Mouse (Mus musculus) CD4-positive helper T cell, adult 2 months (primary cell): ENCODE data around the gene Slc25a43.

Experiments used
- DNase-seq: peaks from one replicate; pipeline ENCODE4 v3.0.0-alpha.2; 2012; ENCODE audit warnings: low read depth, missing footprints, low spot score

Slc25a43 gene

GRCm38 (mm10) chrX:36743503-36744101, at the start of gene Slc25a43:
Slc25a43 (plus strand) TSS chrX:36743659.
- DNase-seq = no peak

GRCm38 (mm10) chrX:36740124-36740951, 3.1 kb upstream of the Slc25a43 start:
- peak; percentile 32 for DNase-seq

- DNase-seq = no peak
Measured at GRCm38 (mm10) chrX:36741278-36741677, 2.2 kb upstream of the Slc25a43 start.

- DNase-seq = no peak
Measured at GRCm38 (mm10) chrX:36742744-36743143, 715 bp upstream of the Slc25a43 start.

- peak; percentile 49 for DNase-seq
Measured at GRCm38 (mm10) chrX:36744735-36745134, 1.3 kb downstream of the Slc25a43 start.

- DNase-seq = no peak
Measured at GRCm38 (mm10) chrX:36745333-36745732, 1.9 kb downstream of the Slc25a43 start.

DNA sequence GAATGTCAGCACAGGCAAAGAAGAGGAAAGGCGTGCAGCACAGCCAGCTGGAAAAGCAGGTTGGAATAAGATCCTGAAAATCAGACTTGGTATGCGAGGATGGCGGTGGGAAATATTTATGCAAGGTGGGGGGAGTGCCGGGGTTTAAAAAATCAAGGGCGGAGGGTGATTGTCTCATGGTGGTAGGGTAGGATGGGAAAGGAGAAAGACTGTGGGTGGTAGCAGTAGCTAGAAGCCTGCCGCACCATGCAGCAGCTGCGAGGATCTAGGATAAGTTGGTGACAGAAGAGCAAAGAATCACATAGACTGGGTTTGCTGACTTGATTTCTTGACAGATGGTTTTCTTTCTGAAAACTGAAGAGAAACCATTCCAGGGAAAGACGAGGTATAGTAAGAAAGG, 3.3 kb downstream of the Slc25a43 start:
- no peak for DNase-seq

DNA sequence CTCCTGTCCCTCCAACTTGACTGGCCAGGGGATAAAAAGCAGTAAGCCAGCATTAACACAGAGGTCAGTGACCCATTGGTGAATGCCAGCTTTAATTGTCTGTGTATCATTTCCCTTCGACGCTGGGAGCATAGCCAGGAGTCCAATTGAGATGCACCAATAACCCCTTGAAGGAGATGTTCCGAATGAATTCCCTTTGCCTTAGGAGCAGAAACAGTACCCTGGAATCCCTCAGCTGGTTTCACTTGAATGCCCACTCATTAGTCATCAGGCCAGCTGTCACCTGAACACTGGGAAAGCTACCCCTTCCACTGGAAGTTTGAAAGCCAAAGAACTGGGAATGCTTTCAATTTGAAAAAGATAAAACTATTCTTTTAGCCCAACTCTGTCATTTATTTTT, 5.1 kb downstream of the Slc25a43 start:
- DNase-seq = no peak

- no peak for DNase-seq
Measured at GRCm38 (mm10) chrX:36749281-36749785, 5.9 kb downstream of the Slc25a43 start.

- no peak for DNase-seq
Measured at GRCm38 (mm10) chrX:36750591-36750990, 7.1 kb downstream of the Slc25a43 start.

GRCm38 (mm10) chrX:36752586-36752985, 9.1 kb downstream of the Slc25a43 start:
- no peak for DNase-seq

DNA sequence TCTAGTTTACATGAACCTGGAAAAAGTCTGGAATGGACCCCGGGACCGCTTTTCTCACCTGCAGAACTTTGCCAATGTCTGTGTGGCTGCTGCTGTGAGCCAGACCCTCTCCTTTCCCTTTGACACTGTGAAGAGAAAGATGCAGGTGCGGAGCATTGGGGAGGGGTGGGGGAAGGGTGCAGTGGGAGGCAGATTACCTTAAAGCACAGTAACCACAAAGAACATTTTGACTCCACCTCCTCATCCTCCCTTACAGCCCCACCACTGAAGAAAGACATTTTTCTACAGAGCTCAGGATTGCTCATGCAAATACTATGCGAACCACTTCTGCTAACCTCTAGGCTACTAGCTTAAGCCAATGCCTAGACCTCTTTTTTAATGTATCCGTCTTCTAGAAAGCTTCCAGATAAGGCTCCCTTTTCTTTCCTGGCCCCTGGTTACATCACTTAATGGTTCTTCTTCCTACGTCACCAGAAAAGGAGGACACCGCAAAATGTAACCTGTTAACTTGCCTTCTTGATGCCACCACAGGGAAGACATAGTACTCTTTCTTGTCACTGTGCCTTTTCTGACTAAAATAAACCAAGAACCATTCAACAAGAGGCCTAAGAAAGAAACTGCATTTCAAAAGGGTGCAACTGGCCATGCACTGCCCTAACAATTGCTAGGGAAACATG, 14.5 kb downstream of the Slc25a43 start:
- peak; percentile 57 for DNase-seq

GRCm38 (mm10) chrX:36758566-36758965, 15.1 kb downstream of the Slc25a43 start:
- DNase-seq = no peak

DNA sequence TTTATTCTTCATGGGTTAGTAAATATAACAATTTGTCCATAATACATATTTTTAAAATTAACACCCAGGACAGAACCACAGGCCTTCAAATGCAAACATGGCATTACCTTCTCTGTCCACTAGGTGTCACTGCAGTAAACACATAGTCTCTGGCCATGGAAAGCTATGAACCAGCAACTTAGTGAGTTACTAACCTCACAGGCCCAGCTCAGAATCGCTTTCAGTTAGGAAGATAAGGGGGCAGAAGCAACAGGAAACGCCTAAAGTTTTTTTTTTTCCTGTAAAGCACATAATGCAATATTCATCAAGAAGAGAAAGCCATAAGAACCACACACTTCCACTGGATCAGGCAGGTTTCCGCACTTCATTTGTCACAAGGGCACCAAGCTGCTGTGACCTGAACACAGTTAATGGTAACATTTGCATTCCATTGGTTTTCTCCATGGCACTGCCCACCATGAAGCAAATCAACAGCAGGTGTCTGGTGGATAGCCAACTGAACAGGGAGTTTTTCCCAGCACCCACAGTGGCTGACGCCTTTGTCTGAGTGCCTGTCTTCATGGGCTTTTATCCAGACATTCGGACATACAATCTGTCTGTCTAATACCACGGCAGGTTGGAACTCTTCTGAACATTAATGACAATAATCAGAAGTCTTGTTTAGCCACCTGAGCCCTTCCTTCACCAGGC, 17.6 kb downstream of the Slc25a43 start:
- peak; percentile 61 for DNase-seq

DNA sequence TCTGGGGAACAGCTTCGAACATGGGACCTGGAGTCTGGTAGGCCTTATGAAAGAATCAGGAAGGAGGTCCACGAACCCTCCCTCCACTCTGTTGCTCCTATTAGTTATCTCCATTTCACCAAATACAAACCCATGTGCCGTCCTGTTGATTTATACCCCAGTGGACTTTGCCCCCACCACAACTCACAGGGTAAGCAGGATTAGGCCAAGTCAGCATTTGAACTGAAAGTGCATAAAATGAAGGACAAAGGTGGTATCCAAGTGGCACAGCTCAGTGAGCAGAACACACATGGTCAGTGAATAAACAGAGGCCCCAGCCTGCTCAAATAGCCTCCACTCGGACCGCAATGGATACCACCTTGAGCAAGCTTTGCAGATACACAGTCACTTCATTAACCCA, 18.8 kb downstream of the Slc25a43 start:
- DNase-seq = no peak

GRCm38 (mm10) chrX:36762894-36763293, 19.4 kb downstream of the Slc25a43 start:
- DNase-seq = no peak

GRCm38 (mm10) chrX:36763298-36763933, 20.0 kb downstream of the Slc25a43 start:
- DNase-seq = no peak

GRCm38 (mm10) chrX:36763934-36764317, 20.5 kb downstream of the Slc25a43 start:
- no peak for DNase-seq

GRCm38 (mm10) chrX:36767386-36767785, 23.9 kb downstream of the Slc25a43 start:
- DNase-seq = no peak

DNA sequence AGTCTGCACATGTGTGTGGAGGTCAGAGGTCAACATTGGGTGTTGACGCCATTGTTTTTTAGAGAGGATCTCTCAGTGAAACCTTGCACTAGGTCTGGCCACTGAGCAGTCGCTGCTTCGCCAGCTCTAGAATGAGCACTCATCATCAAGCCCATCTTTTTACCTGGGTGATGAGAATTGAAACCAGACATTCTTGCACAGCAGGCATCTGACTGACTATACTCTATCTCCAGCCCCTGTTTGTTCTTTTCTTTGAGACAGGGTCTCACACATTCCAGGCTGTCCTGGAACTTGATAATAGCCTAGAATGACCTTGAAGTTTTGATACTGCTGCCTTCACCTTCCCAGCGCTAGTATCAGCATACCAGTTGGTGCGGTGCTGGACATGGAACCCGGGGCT, 29.1 kb downstream of the Slc25a43 start:
- no peak for DNase-seq

DNA sequence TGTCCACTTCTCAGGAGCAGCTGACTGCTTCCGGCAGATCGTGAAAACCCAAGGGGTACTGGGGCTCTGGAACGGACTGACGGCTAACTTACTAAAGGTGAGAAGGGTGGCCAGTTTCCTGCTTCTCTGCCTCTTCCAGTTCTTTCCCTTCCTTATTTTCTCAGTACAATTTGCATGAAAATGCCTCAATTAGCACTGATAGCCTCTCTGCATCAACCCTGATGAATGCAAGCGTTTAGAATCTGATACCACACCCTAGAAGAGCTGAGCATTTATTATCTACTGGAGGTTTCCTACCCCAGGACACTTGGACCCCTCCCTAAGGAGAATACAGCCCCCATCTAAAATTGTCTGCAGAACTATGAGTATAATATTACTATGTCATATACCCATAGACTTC, 32.1 kb downstream of the Slc25a43 start:
- no peak for DNase-seq
